In genomic region chr3:104817991-104818748, GRCm38 (mm10) we compare ENCODE assay signal across 8 mouse cellular contexts. TPM values are rescaled to one million over a fixed set of nuclear protein-coding genes. Genes with fewer than 3 reads are reported as not detected.
DNase-seq lines count a peak whose midpoint lies in the region; ATAC-seq and TF ChIP-seq lines count a peak whose summit lies in the region.

Mov10 (minus strand) TSS chr3:104818563.

- no peaks in the 10 kb centered on the region for H3K36me3 ChIP-seq in ES-E14 (ENCODE audit: control insufficient read depth, insufficient read depth, low read length, poor library complexity, severe bottlenecking)
- peaks cover 18% of the 10 kb centered on the region for H3K36me3 ChIP-seq in forebrain, embryonic 12.5 days (replicated peaks)
- peaks cover 13% of the 10 kb centered on the region; the same call in 1 of the 2 replicates for H3K36me3 ChIP-seq in lung, embryonic 15.5 days

- intact Hi-C loops in heart, postnatal 10 days (cut with DNase I): loop anchor here (1.0 to 5.0 kb wide), 3 partner anchors 21 to 44 kb away; partner anchors contain the start of genes Capza1 and St7l

- no peak for TF ChIP-seq POLR2A in olfactory bulb, adult 2 months (IDR thresholded peaks at IDR 0.05; ENCODE audit: insufficient read depth, low read depth, low read length)

- peak within 1 kb of the TSS; percentile 72 for H3K9ac ChIP-seq in ES-E14 (ENCODE audit: insufficient read depth, low read depth, low read length, poor library complexity, severe bottlenecking)
- peak within 1 kb of the TSS; percentile 83 for H3K9ac ChIP-seq in forebrain, embryonic 12.5 days
- H3K9ac ChIP-seq in lung, embryonic 15.5 days: peak within 1 kb of the TSS; percentile 85

- H3K4me1 ChIP-seq in ES-E14 (ENCODE audit: control insufficient read depth in 2 of 2, insufficient read depth in 2 of 2, low read length in 2 of 2, poor library complexity in 1 of 2): peaks cover 16 to 17% of the 10 kb centered on the region in 2 experiments; a peak in 3 of 4 replicates
- peaks cover 23% of the 10 kb centered on the region for H3K4me1 ChIP-seq in forebrain, embryonic 12.5 days
- peaks cover 33% of the 10 kb centered on the region for H3K4me1 ChIP-seq in lung, embryonic 15.5 days
- peaks cover 4% of the 10 kb centered on the region; the same call in 1 of the 2 replicates for H3K4me1 ChIP-seq in olfactory bulb, adult 2 months (ENCODE audit: control insufficient read depth, insufficient read depth, low read length)

- in situ Hi-C loops in ES-E14 (cut with MboI; ENCODE audit: low sequenced_read_pairs in 2 of 2, unreplicated experiment in 2 of 2): no loop called here

- H3K4me2 ChIP-seq in forebrain, embryonic 12.5 days: peak within 1 kb of the TSS; percentile 98
- H3K4me2 ChIP-seq in lung, embryonic 15.5 days: peak within 1 kb of the TSS; percentile 69

- H3K9me3 ChIP-seq in ES-E14 (ENCODE audit: control insufficient read depth, insufficient read depth, low read depth, low read length): no peaks in the 10 kb centered on the region
- H3K9me3 ChIP-seq in forebrain, embryonic 12.5 days: no peaks in the 10 kb centered on the region
- no peaks in the 10 kb centered on the region for H3K9me3 ChIP-seq in lung, embryonic 15.5 days

- ATAC-seq in forebrain, embryonic 12.5 days (ENCODE audit: low FRiP score): peak; percentile 74
- ATAC-seq in lung, embryonic 15.5 days (ENCODE audit: borderline replicate concordance, extremely low read depth, low FRiP score, low TSS enrichment): peak; percentile 87

- H3K27me3 ChIP-seq in forebrain, embryonic 12.5 days: no peaks in the 10 kb centered on the region
- H3K27me3 ChIP-seq in lung, embryonic 15.5 days: no peaks in the 10 kb centered on the region

- DNase-seq in ES-E14 (ENCODE audit: low read depth, low spot score): peak; percentile 89
- DNase-seq in c-Kit-positive CD71-positive TER-119-positive erythroid progenitor cells, embryonic 14.5 days (ENCODE audit: low spot score): peak; percentile 45
- peak; percentile 83 to 85 for DNase-seq in heart, postnatal 10 days
- DNase-seq in kidney, postnatal 36 days: peak; percentile 89 to 92
- DNase-seq in thymus, postnatal 0 days (ENCODE audit: low spot score): peak; percentile 60

- TF ChIP-seq CTCF in olfactory bulb, adult 2 months (IDR thresholded peaks at IDR 0.05; ENCODE audit: insufficient read depth, low read depth, low read length): no peak

- peak within 1 kb of the TSS; percentile 76 for H3K27ac ChIP-seq in ES-E14 (ENCODE audit: insufficient read depth, low read depth, low read length, poor library complexity, severe bottlenecking)
- peak within 1 kb of the TSS; percentile 71 for H3K27ac ChIP-seq in forebrain, embryonic 12.5 days
- peak within 1 kb of the TSS; percentile 93 for H3K27ac ChIP-seq in lung, embryonic 15.5 days
- H3K27ac ChIP-seq in olfactory bulb, adult 2 months (ENCODE audit: insufficient read depth, low read depth, low read length): peak within 1 kb of the TSS; percentile 42; the same call in 1 of the 2 replicates

- under 1% methylated on average over 35 of the region's 40 CpGs for WGBS in forebrain, embryonic 12.5 days
- 0% methylated on average over 34 of the region's 40 CpGs for WGBS in lung, embryonic 15.5 days
- WGBS in olfactory bulb, adult 2 months: under 1% methylated on average over 40 of the region's 40 CpGs

- peak within 1 kb of the TSS; percentile 77 to 91 for H3K4me3 ChIP-seq in ES-E14 (ENCODE audit: insufficient read depth in 1 of 2, low read depth in 1 of 2, low read length in 2 of 2, poor library complexity in 1 of 2, severe bottlenecking in 1 of 2)
- H3K4me3 ChIP-seq in forebrain, embryonic 12.5 days (replicated peaks): peak within 1 kb of the TSS; percentile 80
- peak within 1 kb of the TSS; percentile 79 for H3K4me3 ChIP-seq in lung, embryonic 15.5 days
- peak within 1 kb of the TSS; percentile 84 for H3K4me3 ChIP-seq in olfactory bulb, adult 2 months (ENCODE audit: insufficient read depth, low read depth, low read length)

TF ChIP-seq in ES-E14, 5 proteins besides CTCF, POLR2A, EP300 and RAD21:
- TF ChIP-seq ZC3H11A (IDR thresholded peaks at IDR 0.05; ENCODE audit: borderline replicate concordance, low read depth, low read length): no peak
- no peak for TF ChIP-seq ZNF384 (IDR thresholded peaks at IDR 0.05; ENCODE audit: low read depth, low read length)
- TF ChIP-seq HCFC1 (IDR thresholded peaks at IDR 0.05; ENCODE audit: borderline replicate concordance, insufficient read depth, low read length): no peak
- no peak for TF ChIP-seq MAFK (IDR thresholded peaks at IDR 0.05; ENCODE audit: insufficient read depth, low read depth, low read length)
- no peak for TF ChIP-seq CHD2 (IDR thresholded peaks at IDR 0.05; ENCODE audit: low read depth, low read length)
TF ChIP-seq in ES-E14: peak in this region for 0.

RNA-seq across cellular contexts. Expression of gene Mov10, which starts in this region (rescaled TPM):
- 37.5 and 55.5 TPM in 2 replicates for total RNA-seq in ES-E14 (2012; rRNA removed)
- polyA plus RNA-seq in forebrain, embryonic 12.5 days (2016; fragmentation: Nextera tagmentation; extraction: Ambion mirVana): 15.7 and 20.6 TPM in 2 replicates
- total RNA-seq in heart, postnatal 10 days (2021): 10 to 100 TPM; 10.3 to 14.6 TPM
- 62.1 and 65.0 TPM in 2 replicates for polyA plus RNA-seq in lung, embryonic 15.5 days (2015; fragmentation: Nextera tagmentation; extraction: Ambion mirVana)
- not detected in 2 replicates for polyA plus RNA-seq in olfactory bulb, adult 2 months (2012; ENCODE audit: insufficient read depth, insufficient read length, low replicate concordance, missing spikeins)
- polyA plus RNA-seq in thymus, postnatal 0 days (2015; fragmentation: Nextera tagmentation; extraction: Ambion mirVana): 23.4 and 29.9 TPM in 2 replicates

Comparison
In these comparisons a context has a peak if more than half of its experiments do, and no peak if none do; other contexts are left out.
1. Peak in every context shown above with its lines: DNase-seq, ATAC-seq, H3K4me3 ChIP-seq and H3K27ac ChIP-seq.
2. H3K27ac ChIP-seq: peak in every context shown above with its lines; median percentile 93 in lung, embryonic 15.5 days; 76 in ES-E14; 71 in forebrain, embryonic 12.5 days; 42 in olfactory bulb, adult 2 months.